Mouse (Mus musculus) gastrocnemius, adult 2 months (tissue): ENCODE results near the gene Cfap58. TPM values are rescaled to one million over a fixed set of nuclear protein-coding genes. Genes with fewer than 3 reads are reported as not detected.

Experiments used
- DNase-seq: peaks from one replicate; pipeline ENCODE4 v3.0.0; 2022
- H3K27ac ChIP-seq: fragments of 200-600 bp; 2 replicates; pipeline ENCODE4 v1.8.1; 2022; ENCODE audit warnings: mild to moderate bottlenecking
- H3K4me3 ChIP-seq: fragments of 200-600 bp; 2 replicates; pipeline ENCODE4 v1.8.1; 2022; ENCODE audit warnings: mild to moderate bottlenecking, moderate library complexity
- CTCF ChIP-seq: fragments of 200-600 bp; IDR thresholded peaks from 2 replicates; pipeline ENCODE4 v1.8.1; 2022; ENCODE audit warnings: antibody characterized with exemption, mild to moderate bottlenecking, moderate library complexity
- intact Hi-C: fragments of 180-260 bp; cut with DNase I; formaldehyde crosslinking; loops from one replicate; pipeline ENCODE4 v1.15.1; 2025
- total RNA-seq, 2 experiments: library from RNA; stranded (reverse); gene quantifications; 2 replicates each; pipeline ENCODE4 v1.2.3; 2021

Cfap58 gene
- total RNA-seq, 2 experiments from 2014 or later, result not detected

DNA sequence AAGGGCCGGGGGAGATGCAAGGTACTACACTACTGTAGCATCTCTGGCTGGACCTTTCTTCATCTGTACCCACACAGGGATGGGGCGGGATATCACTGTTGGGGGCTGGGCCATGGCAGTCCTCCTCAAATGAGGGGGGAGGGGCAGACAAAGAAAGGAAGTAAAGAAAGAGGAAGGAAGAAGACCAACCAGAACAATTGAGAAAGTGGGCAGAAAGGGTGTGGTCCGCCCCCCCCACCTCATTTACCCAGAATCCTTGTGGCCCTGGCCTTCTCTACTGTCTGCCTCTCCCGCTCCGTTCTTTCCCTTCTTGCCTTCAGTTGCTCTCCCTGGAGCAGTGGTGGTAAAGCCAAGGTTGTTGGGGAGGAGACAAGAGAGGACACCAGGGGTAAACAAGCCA, 31.9 kb upstream of the Cfap58 start:
- intact Hi-C loops, result no loop called here
- Histone ChIP-seq H3K4me3 (no peak overlapping the region), H3K27ac (no peak overlapping the region)
- no peak for DNase-seq
- no peak for TF ChIP-seq CTCF

DNA sequence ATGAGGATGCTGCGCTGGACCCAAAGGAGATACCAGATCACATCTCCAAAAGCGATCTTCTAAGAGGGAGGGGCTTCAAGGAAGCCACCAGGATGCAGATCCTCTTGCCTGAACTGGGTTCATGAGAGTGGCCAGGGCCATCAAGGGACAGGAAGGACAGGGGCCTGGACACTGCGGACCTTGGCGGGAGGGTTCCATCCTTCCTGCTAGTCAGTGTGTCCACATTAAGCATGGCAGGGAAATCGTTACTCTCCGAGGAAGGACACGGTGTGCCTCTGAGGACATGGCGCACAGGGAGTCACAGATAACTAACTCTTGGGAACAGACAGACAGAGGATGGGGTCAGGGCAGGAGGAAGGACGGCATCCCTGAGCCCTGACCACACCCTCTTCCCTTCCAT, 29.9 kb upstream of the Cfap58 start:
- TF ChIP-seq CTCF, result no peak
- Histone ChIP-seq H3K27ac (no peak overlapping the region), H3K4me3 (no peak overlapping the region)
- intact Hi-C loops, result no loop called here
- DNase-seq, result no peak

DNA sequence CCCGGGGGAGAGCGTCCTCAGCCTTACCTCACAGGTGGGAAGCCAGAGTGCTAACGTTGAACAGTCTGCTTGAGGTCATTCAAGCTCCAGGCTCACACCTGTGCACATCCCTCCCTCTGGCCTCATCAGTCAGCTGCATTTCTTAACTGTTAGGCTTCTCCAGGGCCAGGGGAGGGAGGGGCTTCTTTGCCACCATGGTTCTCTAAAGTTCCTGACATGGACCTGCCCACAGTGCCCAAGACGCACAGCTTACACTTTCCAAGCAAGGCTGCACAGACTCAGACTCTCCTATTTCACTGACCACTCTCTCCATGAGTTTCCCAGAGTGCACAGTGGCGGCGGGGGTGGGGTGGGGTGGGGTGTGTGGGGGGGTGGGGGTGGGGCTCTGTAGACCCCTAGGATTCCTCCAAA, 28.5 kb upstream of the Cfap58 start:
- no peak overlapping the region for H3K27ac ChIP-seq
- H3K4me3 ChIP-seq, result no peak overlapping the region
- DNase-seq, result no peak
- intact Hi-C loops, result no loop called here
- no peak for TF ChIP-seq CTCF

DNA sequence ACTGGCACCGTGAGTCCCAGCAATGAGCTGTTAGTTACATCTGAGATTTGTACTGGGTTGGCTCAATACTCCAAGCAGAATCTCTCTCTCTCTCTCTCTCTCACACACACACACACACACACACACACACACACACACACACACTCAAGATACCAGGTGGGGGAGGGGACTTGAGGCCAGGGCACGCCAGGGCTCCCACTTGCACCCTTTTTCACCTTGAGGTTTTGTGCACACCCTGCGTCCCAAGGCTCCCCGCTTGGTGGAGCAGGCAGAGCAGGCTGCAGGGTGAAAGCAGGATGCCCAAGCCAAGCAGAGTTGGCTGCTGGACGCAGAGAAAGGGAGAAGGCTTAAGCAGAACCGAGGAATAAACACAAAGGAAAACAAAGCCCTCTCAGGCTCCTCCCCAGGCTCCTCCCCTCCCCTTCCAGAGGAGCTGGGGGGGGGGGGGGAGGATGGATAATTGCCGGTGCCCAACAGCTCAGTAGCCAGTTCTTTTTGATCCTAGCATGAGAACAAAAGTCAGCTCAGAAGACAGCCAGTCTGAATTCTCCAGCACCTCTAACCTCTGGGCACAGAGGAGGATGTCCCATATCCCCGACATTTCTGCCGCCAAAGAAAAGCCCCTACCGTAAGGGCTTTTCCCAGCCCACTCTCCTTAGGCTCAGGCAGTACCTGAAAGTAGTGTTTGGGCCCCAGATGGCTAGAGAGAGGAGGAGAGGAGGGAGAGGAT, 27.9 kb upstream of the Cfap58 start:
- no peak for TF ChIP-seq CTCF
- H3K4me3 ChIP-seq, result peak overlapping the region; percentile 34

DNA sequence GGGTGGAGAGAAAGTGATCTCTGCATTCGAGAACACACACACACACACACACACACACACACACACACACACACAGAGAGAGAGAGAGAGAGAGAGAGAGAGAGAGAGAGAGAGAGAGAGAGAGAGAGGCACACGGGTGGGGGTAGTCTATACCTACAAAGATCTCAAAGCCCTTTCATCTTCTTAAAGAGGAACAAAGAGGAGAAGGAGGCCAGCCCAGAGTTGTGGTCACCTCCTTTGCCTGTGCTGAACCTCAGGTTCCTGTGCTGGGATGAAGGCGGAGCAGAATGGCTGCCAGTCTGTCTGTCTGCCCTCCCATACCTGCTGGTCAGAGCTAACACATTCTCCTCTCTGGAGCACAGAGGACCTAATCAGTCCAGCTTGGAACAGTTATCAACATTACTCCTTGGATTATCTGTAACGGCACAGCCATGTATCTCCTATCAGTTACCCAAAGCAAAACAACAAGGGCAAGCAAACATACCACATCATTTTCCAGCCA, 27.3 kb upstream of the Cfap58 start:
- intact Hi-C loops, result no loop called here

More for the DNA sequence above, 27.9 kb upstream of the Cfap58 start:
- no peak for DNase-seq
- intact Hi-C loops, result no loop called here
- H3K27ac ChIP-seq, result 0 out of 2 replicates have a peak overlapping the region, but pooled peaks have one; percentile 7

DNA sequence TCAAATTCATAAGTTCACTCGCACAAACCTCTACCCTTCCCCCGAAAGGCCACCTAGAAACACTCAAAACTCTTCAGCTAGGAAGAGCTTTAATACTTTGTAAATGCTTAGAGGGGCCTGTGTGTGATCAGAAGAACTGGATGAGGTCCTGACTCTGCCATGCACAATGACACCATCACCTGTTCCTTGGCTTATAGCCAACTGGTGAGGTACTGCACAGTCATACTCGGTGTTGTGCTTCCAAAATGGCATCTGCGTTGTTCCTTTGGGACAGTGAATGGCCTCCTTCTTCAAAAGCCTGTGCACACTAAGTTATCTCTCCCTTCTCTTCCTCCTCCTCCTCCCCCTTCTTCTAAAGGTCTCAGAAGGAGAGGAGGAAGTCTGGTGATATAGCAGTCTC, 26.7 kb upstream of the Cfap58 start:
- H3K4me3 ChIP-seq, result no peak overlapping the region
- intact Hi-C loops, result no loop called here
- no peak for DNase-seq
- TF ChIP-seq CTCF, result no peak
- no peak overlapping the region for H3K27ac ChIP-seq

More for the DNA sequence above, 27.3 kb upstream of the Cfap58 start:
- H3K27ac ChIP-seq, result no peak overlapping the region
- DNase-seq, result no peak
- no peak overlapping the region for H3K4me3 ChIP-seq
- no peak for TF ChIP-seq CTCF

DNA sequence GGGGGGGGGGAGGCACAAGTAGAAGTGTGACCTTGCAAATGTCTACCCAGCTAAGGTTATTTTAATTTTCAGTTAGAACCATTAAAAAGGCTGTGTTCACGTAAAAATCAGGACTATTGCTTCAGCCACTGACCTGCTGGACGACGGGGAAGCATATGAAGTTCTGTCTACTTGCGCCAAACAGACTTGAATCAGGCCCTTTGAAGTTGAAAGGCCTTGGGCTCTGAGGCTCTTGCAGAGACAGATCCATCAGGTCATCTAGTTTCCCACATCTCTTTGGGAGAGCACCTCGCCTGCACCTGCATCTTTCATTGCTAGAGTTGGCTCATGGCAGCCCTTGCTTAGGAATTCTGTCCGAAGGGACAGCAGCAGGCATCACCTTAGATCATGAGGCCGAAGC, 24.1 kb upstream of the Cfap58 start:
- TF ChIP-seq CTCF, result no peak
- no peak for DNase-seq
- intact Hi-C loops, result no loop called here
- Histone ChIP-seq H3K4me3 (no peak overlapping the region), H3K27ac (no peak overlapping the region)

DNA sequence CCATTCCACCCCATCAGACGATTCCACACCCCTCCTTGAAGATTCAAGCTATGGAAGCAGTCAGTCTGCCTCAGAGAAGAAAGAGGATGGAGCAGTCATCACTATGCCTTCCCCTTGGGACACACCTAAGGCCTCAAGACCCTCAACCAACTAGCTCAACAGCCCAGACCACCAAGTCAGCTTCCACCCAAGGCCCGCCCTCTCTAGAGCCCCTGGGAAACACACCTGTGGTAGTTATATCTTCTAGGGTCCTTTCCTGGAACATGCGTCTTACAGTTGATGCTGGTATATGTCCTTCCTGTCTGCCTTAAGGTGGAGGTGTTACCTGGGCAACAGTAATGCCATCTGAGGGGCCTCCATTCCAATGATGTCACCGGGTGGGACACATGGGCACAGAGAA, 23.3 kb upstream of the Cfap58 start:
- Histone ChIP-seq H3K4me3 (no peak overlapping the region), H3K27ac (no peak overlapping the region)
- no peak for TF ChIP-seq CTCF
- no peak for DNase-seq
- intact Hi-C loops, result no loop called here

DNA sequence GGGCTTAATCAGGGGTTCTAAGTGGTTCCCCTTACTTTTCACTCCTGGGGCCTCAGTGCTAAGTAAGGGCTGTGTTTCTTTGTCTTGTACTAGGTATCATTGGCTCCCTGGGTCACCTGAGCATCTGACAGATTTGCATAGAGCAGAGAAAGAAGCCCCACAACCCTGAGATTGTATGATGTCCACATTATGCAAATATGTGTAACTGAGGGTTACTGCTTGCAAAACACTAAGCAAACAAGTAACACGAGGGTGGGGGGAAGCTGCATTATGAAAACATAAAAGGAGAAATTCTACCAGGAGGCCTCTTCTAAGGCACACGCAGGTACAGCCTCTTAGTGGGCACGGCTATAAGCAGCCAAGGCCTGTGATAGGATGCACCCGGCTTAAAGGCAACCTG, 22.2 kb upstream of the Cfap58 start:
- no peak overlapping the region for H3K27ac ChIP-seq
- H3K4me3 ChIP-seq, result no peak overlapping the region
- intact Hi-C loops, result no loop called here
- DNase-seq, result no peak
- TF ChIP-seq CTCF, result no peak

DNA sequence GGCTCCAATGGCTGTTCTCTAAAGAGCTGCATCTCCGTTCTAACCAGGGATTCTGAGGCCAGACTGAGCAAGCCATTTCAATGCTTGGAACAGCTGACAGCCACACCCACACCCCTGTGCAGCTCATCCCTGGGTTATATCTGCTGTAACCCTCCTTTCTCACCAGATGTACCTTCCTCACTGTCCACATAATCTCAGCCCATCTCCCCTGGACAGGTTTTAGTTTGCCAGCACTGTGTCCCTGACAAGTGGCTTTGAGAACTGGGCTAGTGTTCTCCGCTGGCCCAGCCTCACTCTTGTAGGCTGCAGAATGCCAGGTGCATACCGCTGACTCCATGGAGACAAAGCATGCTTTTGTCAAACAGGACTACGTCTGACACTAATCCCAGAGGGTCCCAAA, 20.1 kb upstream of the Cfap58 start:
- intact Hi-C loops, result no loop called here
- no peak overlapping the region for H3K27ac ChIP-seq
- TF ChIP-seq CTCF, result no peak
- peak overlapping the region; percentile 81 for H3K4me3 ChIP-seq
- DNase-seq, result no peak

DNA sequence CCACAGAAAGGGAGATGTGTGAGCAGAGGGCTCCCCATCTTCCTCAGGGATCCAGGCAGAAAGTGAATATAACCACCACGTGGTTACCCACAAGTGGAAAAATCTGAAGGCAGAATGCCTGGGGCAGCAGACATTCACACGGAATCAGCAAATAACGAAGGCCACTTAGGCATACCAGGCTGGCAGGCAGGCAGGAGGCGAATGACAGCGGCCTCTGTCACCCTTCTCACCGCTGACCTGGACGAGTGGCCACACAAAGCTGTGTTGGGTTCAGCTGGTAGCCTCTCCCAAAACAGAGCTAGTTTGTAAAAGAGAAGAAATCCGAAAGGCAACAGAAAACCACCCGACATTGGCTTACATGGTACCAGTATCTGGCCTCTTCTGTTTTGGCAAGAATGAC, 19.5 kb upstream of the Cfap58 start:
- H3K27ac ChIP-seq, result peak overlapping the region; percentile 90
- H3K4me3 ChIP-seq, result peak overlapping the region; percentile 81
- intact Hi-C loops, result no loop called here
- TF ChIP-seq CTCF, result no peak
- no peak for DNase-seq

DNA sequence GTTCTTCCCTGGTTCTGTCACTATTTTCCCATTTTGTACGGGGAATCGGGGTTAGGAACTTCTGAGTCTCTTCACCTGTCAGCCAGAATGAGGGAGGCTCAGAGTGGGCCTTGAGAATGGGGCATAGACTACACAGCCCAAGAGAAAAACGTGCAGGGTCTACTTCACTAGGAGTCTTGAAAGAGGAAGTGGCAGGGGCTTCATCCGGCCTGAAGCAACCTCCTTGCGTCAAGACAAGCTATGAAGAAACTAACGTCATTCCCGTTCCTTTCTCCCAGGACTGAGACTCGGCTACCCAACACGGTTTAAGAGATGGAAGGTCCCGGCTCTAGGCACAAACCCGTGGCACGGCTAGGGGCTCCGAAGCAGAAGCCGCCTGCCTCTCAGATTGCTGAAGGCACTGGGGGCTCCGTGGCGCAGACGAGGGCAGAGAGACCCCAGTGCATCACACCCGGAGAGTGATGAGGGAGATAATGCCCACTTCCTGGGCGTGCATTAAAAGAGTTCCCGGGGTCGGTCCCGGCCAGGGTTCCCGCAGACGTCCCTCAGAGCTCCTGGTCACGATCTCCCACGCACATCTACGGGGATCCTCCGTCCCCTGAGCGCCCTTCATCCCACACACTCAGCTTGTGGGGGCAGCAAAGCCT, 18.9 kb upstream of the Cfap58 start:
- intact Hi-C loops, result no loop called here
- DNase-seq, result no peak
- Histone ChIP-seq H3K4me3 (peak overlapping the region; percentile 81), H3K27ac (peak overlapping the region; percentile 90)
- no peak for TF ChIP-seq CTCF

DNA sequence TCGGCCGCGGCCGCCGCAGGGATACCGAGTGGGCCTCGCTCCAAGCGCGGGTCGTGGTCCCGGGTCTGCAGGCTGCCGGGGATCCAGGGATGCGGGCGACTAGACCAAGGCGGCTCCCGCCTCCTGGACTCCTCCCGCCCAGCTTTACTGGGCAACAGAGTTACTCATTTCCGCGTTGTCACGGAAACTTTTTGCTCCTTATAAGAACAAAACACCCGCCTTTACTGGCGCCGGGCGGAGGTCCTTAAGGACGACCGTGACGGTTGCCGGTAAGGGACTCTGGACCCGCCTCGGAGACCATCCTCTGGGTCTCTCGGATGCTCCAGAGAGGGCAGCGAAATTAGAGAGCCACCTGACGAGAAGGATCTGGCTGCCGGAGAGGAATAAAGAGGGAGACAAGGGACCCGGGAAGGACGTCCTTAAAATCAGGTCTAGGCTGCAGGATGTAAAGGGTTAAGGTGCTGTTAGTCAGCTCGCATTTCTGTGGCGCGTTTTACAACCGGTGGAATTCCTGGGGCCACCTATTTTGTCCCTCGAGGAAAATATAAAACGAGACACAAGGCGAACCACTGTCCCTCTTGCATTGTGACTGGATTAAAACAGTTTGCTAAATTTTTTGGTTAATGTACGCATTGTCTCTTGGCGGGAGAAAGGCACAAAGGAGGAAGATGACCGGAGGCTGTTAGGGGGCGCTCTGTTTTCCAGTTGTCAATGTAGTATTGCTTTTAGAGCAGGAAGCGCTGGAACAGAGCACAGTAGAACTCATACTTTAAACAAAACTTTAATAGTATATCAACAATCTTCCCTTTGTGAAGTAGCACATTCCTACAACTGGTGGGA, 18.1 kb upstream of the Cfap58 start, which contains the start of the genes Cfap43 and Itprip:
Gene Cfap43, minus strand, starts transcription at position 162 of the 840 bp plus-strand sequence.
Gene Itprip, minus strand, starts transcription at position 174 of the 840 bp plus-strand sequence.
- intact Hi-C loops, result no loop called here
- Histone ChIP-seq H3K4me3 (peak within 1 kb of the TSS; percentile 81), H3K27ac (peak within 1 kb of the TSS; percentile 90)
- peak; percentile 80 for DNase-seq
- TF ChIP-seq CTCF, result peak; percentile 54
